Mouse (Mus musculus) kidney, postnatal 10 days (tissue): Measurements from ENCODE around the gene Adam15.

Source experiments
- DNase-seq: peaks from one replicate; pipeline ENCODE4 v3.0.0; 2021; ENCODE audit warnings: mixed read lengths

Adam15 gene

DNA sequence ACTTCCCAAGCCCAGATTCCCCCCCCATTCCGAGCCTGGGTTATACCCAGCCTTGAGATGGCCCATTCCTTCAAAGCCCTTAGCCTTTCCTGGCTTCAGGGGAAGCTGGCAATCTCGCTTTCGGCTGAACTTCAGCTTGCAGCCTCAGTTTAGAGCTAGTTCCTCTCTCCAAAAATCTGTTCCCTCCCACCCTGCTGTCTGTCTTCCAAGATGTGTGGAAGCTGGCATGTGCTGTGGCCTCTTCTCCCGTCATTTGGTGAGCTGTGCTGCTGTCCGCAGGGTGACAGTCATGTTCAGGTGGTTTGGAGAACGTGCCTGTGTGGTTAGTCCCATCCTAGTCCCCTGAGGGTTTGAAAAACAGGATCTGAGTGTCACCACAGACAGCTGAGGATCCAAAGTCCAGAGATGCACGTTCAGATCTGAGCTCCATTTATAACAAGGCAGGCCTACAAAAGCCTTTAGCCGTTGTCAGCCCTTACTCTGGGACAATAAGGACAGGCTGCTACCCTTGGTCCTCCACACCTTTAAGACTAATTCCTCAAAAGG lies 54.0 kb downstream of the Adam15 start:
- no peak for DNase-seq

DNA sequence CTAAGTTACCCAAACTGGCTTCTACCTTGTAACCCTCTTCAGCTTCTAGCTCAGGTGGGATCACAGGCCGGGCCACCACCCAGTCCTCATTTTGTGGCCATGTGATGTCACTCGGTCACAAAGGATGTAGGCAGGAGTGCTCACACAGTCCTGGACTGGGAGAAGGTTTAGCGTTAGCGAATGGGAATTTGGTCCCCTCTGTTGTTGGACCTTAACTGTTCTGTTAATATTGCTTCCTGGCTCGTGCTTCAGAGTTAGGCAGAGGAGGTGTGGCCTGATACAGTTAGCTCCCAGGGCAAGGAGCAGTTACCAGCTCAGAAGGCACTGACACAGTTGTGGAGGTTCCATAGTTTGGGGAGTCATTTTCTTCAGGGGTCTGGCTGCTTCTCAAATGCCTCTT lies 55.6 kb downstream of the Adam15 start:
- DNase-seq, result no peak

DNA sequence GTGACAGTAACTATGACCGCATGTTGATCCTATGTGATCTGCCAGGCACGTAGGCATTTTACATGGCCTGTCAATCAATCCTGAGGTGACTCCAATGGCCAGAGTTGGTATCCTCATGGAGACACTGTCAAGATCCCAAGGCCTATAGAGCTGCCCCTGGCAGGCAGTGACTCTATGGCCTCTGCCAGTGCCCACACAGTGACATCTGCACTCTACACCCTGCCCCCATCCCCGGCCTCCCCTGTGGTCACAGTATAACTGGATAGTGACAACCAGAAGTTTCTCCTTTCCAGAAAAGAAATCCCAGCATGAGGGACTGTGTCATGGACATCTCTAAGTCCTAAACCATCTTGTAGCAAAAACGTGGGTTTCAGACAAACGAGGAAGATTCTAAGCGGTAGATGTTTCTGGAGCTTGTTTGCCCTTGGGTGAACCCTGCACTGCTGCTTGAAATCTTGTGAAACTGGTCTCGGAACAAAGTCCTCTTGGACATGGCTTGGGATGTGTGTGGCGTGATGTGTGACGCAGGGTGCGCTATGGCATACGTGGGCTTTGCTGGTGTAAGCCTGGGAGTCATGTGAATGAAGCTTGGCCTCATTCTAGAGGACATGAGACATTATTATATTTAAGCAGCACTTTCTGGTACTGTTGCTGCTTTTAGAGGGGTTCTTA lies 56.4 kb downstream of the Adam15 start:
- DNase-seq, result no peak

DNA sequence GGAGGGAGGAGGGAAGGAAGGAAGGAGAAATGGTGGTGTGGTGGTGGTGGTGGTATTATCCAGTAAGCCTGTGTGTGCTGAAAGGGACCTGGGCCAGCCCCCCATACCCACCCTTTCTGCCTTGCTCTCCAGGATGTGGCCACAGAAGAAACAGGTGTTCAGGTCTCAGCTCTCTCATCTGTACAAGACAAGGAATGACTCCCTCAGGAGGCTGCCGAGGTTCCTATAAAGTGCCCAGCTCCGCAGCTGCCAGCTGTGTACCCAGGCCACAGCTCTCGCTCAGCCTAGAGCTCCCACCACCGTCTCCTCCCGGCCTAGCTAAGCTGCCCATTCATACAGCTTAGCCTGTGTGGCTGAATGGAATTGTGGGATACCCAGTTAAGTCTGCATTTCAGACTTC lies 57.5 kb downstream of the Adam15 start:
- DNase-seq, result no peak

DNA sequence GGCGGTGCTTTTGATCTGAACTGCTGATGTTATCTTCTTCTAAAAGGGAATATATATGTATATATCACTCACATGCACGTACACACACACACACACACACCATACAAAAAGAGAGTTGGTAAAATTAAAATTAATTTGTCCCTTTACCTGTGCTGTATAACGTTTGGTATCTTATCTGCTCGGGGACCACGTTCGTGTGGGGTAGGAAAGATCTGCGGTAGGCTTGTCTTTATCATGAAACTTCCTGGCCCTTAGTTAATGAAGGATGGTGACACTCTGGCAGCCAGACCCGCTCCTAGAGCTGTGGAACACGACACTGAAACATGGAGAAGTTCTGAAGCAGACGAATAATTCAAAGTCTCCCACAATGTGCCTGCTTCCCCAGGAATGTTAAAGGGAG lies 57.9 kb downstream of the Adam15 start:
- no peak for DNase-seq
